Mouse (Mus musculus) olfactory bulb, adult 2 months (tissue): Measurements from ENCODE around the gene Hunk.

Experiments
- CTCF ChIP-seq: fragments of 200-500 bp; IDR thresholded peaks from 2 replicates; pipeline ENCODE4 v1.5.1; 2012; ENCODE audit warnings: low read depth, mild to moderate bottlenecking, low read length, moderate library complexity; ENCODE audit not compliant: insufficient read depth
- POLR2A ChIP-seq: fragments of 200-500 bp; IDR thresholded peaks from 2 replicates; pipeline ENCODE4 v1.6.1; 2012; ENCODE audit warnings: mild to moderate bottlenecking, low read depth, low read length, moderate library complexity; ENCODE audit not compliant: insufficient read depth

DNA sequence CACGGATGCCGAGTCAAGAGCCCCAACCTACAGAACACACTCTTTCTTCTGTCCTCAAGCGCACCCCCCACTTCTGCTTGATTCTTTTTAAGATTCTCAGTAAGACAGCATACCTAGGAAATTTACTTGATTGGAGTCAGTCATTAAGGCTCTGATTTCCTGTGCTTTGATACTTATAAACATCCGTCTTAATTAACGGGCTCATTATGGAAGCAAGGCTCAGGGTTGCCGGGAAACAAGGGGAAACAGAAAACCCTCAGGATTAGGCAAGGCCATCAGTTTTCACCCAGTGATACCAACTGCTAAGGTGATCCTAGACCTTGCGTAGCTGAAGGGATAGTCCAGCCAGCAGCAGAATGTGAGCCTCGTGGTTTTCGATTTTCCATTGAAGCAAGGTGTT lies 162.2 kb downstream of the Hunk start:
- TF ChIP-seq CTCF (no peak), POLR2A (no peak)
